Comparison of ENCODE assay signal across 9 mouse cellular contexts in genomic region chr3:55307553-55308177, GRCm38 (mm10).
DNase-seq lines count a peak whose midpoint lies in the region; ATAC-seq and TF ChIP-seq lines count a peak whose summit lies in the region.
"Had no signal": no experiment of that assay in that cellular context is flagged by ENCODE, and none has a peak within 500 bp of the region (broad histone marks: within the 10 kb centered on the region; RNA-seq: fewer than 3 reads in every experiment).

No protein-coding gene starts in this region.

- no peak for TF ChIP-seq CTCF in heart, postnatal 0 days (IDR thresholded peaks at IDR 0.05; ENCODE audit: low read depth)

- no peak overlapping the region for H3K4me3 ChIP-seq in neural tube, embryonic 13.5 days
- H3K4me3 ChIP-seq in heart, postnatal 0 days (ENCODE audit: low read depth, low read length): no peak overlapping the region

- ATAC-seq in neural tube, embryonic 13.5 days (ENCODE audit: low read depth): 0 out of 2 replicates have a peak, but pooled peaks have one; percentile 32
- ATAC-seq in heart, postnatal 0 days (ENCODE audit: insufficient read depth, low read depth): peak; percentile 83
- ATAC-seq: intestine, embryonic 16.5 days had no signal

- H3K9ac ChIP-seq in neural tube, embryonic 13.5 days: no peak overlapping the region
- H3K9ac ChIP-seq in heart, postnatal 0 days (replicated peaks; ENCODE audit: low read depth, low read length): no peak overlapping the region

- H3K27ac ChIP-seq in neural tube, embryonic 13.5 days (replicated peaks): 0 out of 2 replicates have a peak overlapping the region, but pooled peaks have one; percentile 19
- H3K27ac ChIP-seq in heart, postnatal 0 days (ENCODE audit: low read depth): no peak overlapping the region

- TF ChIP-seq EP300 in heart, postnatal 0 days (IDR thresholded peaks at IDR 0.05; ENCODE audit: low read depth): no peak

- 58% methylated on average over 7 of the region's 7 CpGs for WGBS in neural tube, embryonic 13.5 days
- 55% methylated on average over 7 of the region's 7 CpGs for WGBS in heart, postnatal 0 days

- H3K4me2 ChIP-seq in neural tube, embryonic 13.5 days: no peak overlapping the region
- no peak overlapping the region for H3K4me2 ChIP-seq in heart, postnatal 0 days (ENCODE audit: low read depth, low read length)

- H3K36me3 ChIP-seq in neural tube, embryonic 13.5 days: no peaks in the 10 kb centered on the region
- no peaks in the 10 kb centered on the region for H3K36me3 ChIP-seq in heart, postnatal 0 days (replicated peaks; ENCODE audit: control insufficient read depth, insufficient read depth, low read length)

- DNase-seq in adrenal gland, adult (ENCODE audit: inconsistent age in 2 of 2, low spot score in 1 of 2): peak; percentile 67 to 70
- no peak for DNase-seq in adrenal gland, postnatal 4 days (ENCODE audit: low spot score in 2 of 2)
- no peak for DNase-seq in neural tube, embryonic 10.5 days (ENCODE audit: extremely low spot score, low spot score)
- DNase-seq in heart, postnatal 0 days (ENCODE audit: low spot score): peak; percentile 61
- DNase-seq in retina, postnatal 1 day: peak; percentile 17
- DNase-seq in cerebellum, postnatal 14 days: no peak
- no peak for DNase-seq in right cerebral cortex, postnatal 4 days

- no peaks in the 10 kb centered on the region for H3K27me3 ChIP-seq in neural tube, embryonic 13.5 days
- no peaks in the 10 kb centered on the region for H3K27me3 ChIP-seq in heart, postnatal 0 days (ENCODE audit: control insufficient read depth, insufficient read depth, low read length)

- H3K9me3 ChIP-seq in neural tube, embryonic 13.5 days: no peaks in the 10 kb centered on the region
- H3K9me3 ChIP-seq in heart, postnatal 0 days (replicated peaks; ENCODE audit: control insufficient read depth, low read length): no peaks in the 10 kb centered on the region

- peaks cover 6% of the 10 kb centered on the region for H3K4me1 ChIP-seq in neural tube, embryonic 13.5 days (replicated peaks)
- no peaks in the 10 kb centered on the region for H3K4me1 ChIP-seq in heart, postnatal 0 days (ENCODE audit: control insufficient read depth, insufficient read depth)

Comparison
In these comparisons a context has a peak if more than half of its experiments do, and no peak if none do; other contexts are left out.
1. DNase-seq: peak in adrenal gland, adult (2 of 2), heart, postnatal 0 days (single experiment) and retina, postnatal 1 day (single experiment); none in adrenal gland, postnatal 4 days (0 of 2), neural tube, embryonic 10.5 days (single experiment), cerebellum, postnatal 14 days (0 of 2) and right cerebral cortex, postnatal 4 days (single experiment).